Mouse (Mus musculus): Measurements from ENCODE around the gene Cadm2.

DNA sequence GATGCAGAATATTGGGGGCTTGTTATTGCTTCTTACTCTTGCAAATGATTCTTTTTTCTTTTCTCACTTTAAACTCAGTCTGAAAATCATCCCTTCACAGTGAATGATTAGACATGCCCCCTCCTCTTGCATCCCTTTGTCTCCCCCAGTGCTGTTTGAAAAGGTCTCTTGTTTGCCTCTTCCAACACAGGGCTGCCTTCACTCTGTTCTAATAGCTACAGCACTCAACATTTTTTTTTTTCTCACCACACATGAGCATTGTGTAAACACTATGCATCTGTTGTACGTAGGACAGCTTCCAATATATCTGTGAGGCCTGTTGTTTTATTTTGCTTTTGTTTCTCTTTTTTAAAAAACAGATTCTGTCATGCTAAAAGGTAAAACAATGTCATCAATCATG is 695.2 kb downstream of the Cadm2 start:
- TF ChIP-seq GATA1 (IDR thresholded peaks at IDR 0.05; ENCODE audit: borderline replicate concordance, low read length) = no peak
- TF ChIP-seq FLI1 (IDR thresholded peaks at IDR 0.05; ENCODE audit: low read length) = no peak
